Mouse (Mus musculus): ENCODE data around the gene Olfr934. TPM values are rescaled to one million over a fixed set of nuclear protein-coding genes. Genes with fewer than 3 reads are reported as not detected.

Gene Olfr934
- polyA plus RNA-seq (2015; fragmentation: Nextera tagmentation; extraction: Ambion mirVana): not detected in 2 replicates

DNA sequence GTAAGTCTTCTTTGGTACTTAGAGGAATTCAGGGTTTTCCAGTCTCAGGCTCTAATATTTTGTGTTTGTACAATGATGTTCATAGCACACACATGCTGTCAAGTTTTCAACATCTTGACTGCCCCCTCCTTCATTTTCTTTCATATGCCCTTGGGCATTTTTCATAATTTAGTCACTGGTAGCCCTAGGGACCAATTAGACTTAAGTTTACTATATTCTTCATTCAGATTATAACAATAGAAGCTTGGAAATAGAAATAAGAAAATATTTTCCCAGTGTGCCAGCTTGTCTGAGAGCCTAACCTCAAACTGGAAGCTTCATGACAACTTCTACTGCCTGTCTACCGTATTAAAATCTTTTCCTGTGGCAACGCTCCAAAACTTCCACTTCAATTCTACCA lies at the start of gene Olfr934:
Olfr934 (minus strand) TSS at position 101 of the 400 bp plus-strand sequence.
- Histone ChIP-seq H3K9me3 (replicated peaks; ENCODE audit: control insufficient read depth, low read length, poor library complexity, severe bottlenecking) (no peaks in the 10 kb centered on the region), H3K4me2 (ENCODE audit: low read length) (no peak within 1 kb of the TSS), H3K4me3 (ENCODE audit: low read depth, low read length) (no peak within 1 kb of the TSS), H3K27ac (ENCODE audit: low read length) (no peak within 1 kb of the TSS), H3K4me1 (ENCODE audit: control insufficient read depth, insufficient read depth, low read length) (no peaks in the 10 kb centered on the region), H3K27me3 (ENCODE audit: control insufficient read depth, insufficient read depth, low read depth, low read length) (no peaks in the 10 kb centered on the region), H3K9ac (ENCODE audit: low read depth, low read length) (no peak within 1 kb of the TSS), H3K36me3 (ENCODE audit: control insufficient read depth, insufficient read depth, low read length) (no peaks in the 10 kb centered on the region)
- WGBS: 96% methylated on average over 2 of the region's 2 CpGs
- ATAC-seq: no peak

DNA sequence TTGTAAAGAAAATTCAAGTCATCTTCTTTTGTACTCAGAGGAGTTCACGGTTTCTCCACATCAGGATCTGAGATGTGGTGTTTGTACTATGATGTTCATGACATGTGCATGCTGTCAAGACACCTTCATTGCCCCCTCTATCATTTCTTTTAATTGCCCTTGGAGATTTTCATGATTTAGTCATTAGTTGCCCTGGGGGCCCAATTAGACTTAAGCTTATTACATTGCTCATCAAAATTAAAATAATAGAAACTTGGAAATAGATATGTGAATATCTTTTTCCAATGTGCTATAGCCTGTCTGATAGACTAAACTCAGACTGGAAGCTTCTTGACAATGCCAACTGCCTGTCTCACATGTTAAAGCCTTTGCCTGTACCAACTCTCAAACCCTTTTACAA lies 35.2 kb upstream of the Olfr934 start, which contains the start of gene Olfr146:
Olfr146 (minus strand) TSS at position 101 of the 400 bp plus-strand sequence.
- Histone ChIP-seq H3K27ac (ENCODE audit: low read length) (no peak within 1 kb of the TSS), H3K4me1 (ENCODE audit: control insufficient read depth, insufficient read depth, low read length) (no peaks in the 10 kb centered on the region), H3K4me2 (ENCODE audit: low read length) (no peak within 1 kb of the TSS), H3K36me3 (ENCODE audit: control insufficient read depth, insufficient read depth, low read length) (no peaks in the 10 kb centered on the region), H3K9ac (ENCODE audit: low read depth, low read length) (no peak within 1 kb of the TSS), H3K9me3 (replicated peaks; ENCODE audit: control insufficient read depth, low read length, poor library complexity, severe bottlenecking) (no peaks in the 10 kb centered on the region), H3K27me3 (ENCODE audit: control insufficient read depth, insufficient read depth, low read depth, low read length) (no peaks in the 10 kb centered on the region), H3K4me3 (ENCODE audit: low read depth, low read length) (no peak within 1 kb of the TSS)
- 78% methylated on average over 1 of the region's 1 CpGs for WGBS
- ATAC-seq: no peak

DNA sequence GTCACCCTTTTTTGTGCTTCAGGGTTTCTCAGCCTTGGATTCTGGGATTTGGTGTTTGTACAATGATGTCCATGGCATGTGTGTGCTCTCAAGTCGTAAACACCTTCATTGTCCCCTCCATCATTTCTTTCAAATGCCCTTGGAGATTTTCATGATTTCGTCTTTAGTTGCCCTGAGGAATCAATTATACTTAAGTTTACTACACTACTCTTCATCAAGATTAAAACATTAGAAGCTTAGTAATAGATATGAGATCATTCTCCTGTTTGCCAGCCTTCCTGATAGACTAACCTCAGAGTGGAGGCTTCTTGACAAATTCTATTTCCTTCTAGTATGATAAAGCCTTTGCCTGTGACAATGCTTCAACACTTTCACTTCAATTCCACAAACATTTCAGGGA lies 11.5 kb upstream of the Olfr934 start, which contains the start of gene Olfr935:
Olfr935 (minus strand) TSS at position 101 of the 400 bp plus-strand sequence.
- no peak for ATAC-seq
- Histone ChIP-seq H3K4me1 (ENCODE audit: control insufficient read depth, insufficient read depth, low read length) (no peaks in the 10 kb centered on the region), H3K4me2 (ENCODE audit: low read length) (no peak within 1 kb of the TSS), H3K9me3 (replicated peaks; ENCODE audit: control insufficient read depth, low read length, poor library complexity, severe bottlenecking) (no peaks in the 10 kb centered on the region), H3K27ac (ENCODE audit: low read length) (no peak within 1 kb of the TSS), H3K36me3 (ENCODE audit: control insufficient read depth, insufficient read depth, low read length) (no peaks in the 10 kb centered on the region), H3K4me3 (ENCODE audit: low read depth, low read length) (no peak within 1 kb of the TSS), H3K27me3 (ENCODE audit: control insufficient read depth, insufficient read depth, low read depth, low read length) (no peaks in the 10 kb centered on the region), H3K9ac (ENCODE audit: low read depth, low read length) (no peak within 1 kb of the TSS)
- 82% methylated on average over 2 of the region's 2 CpGs for WGBS

DNA sequence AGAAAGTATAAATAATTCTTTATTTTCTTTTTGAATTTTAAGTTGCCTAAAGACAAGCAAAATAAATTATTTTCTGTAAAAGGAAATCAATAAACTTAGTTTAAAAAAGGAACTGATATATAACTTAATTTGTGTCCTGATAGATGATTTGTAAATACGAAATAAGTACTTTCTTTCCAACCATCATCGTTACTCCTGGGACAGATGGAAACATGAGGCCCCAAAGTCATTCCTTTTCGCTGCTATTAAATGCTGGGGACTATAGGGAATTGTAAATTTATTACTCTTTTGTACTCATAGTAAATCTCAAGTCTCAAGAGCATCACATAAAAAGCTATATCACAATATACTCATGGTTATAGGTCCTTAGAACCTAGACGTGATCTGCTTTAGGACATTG lies 16.1 kb downstream of the Olfr934 start, which contains the start of gene Olfr933:
Olfr933 (plus strand) TSS at position 301 of the 400 bp plus-strand sequence.
- no peak within 1 kb of the TSS for H3K27ac ChIP-seq (ENCODE audit: low read length)
- no peaks in the 10 kb centered on the region for H3K36me3 ChIP-seq (ENCODE audit: control insufficient read depth, insufficient read depth, low read length)
- no peaks in the 10 kb centered on the region for H3K27me3 ChIP-seq (ENCODE audit: control insufficient read depth, insufficient read depth, low read depth, low read length)
- H3K9ac ChIP-seq (ENCODE audit: low read depth, low read length): no peak within 1 kb of the TSS
- H3K4me1 ChIP-seq (ENCODE audit: control insufficient read depth, insufficient read depth, low read length): no peaks in the 10 kb centered on the region
- ATAC-seq: no peak
- no peak within 1 kb of the TSS for H3K4me3 ChIP-seq (ENCODE audit: low read depth, low read length)
- no peak within 1 kb of the TSS for H3K4me2 ChIP-seq (ENCODE audit: low read length)
- WGBS: 86% methylated on average over 4 of the region's 4 CpGs
- H3K9me3 ChIP-seq (replicated peaks; ENCODE audit: control insufficient read depth, low read length, poor library complexity, severe bottlenecking): no peaks in the 10 kb centered on the region

DNA sequence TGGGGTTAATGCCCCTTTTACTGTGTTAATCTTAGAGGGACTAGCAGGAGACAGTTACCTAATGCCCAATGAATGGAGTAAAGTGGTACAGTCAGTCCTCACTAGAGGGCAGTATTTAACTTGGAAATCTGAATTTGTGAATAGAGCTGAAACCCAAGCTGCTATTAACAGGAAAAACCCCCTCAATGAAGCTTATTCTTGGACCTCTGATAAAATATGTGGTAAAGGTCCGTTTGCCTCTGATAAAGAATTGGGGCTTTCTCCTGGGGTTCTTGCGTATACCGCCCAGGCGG lies 34.0 kb downstream of the Olfr934 start:
- Histone ChIP-seq H3K27ac (ENCODE audit: low read length) (no peak overlapping the region), H3K27me3 (ENCODE audit: control insufficient read depth, insufficient read depth, low read depth, low read length) (no peaks in the 10 kb centered on the region), H3K9me3 (replicated peaks; ENCODE audit: control insufficient read depth, low read length, poor library complexity, severe bottlenecking) (no peaks in the 10 kb centered on the region), H3K4me2 (ENCODE audit: low read length) (no peak overlapping the region), H3K4me3 (ENCODE audit: low read depth, low read length) (no peak overlapping the region), H3K4me1 (ENCODE audit: control insufficient read depth, insufficient read depth, low read length) (no peaks in the 10 kb centered on the region), H3K36me3 (ENCODE audit: control insufficient read depth, insufficient read depth, low read length) (no peaks in the 10 kb centered on the region), H3K9ac (ENCODE audit: low read depth, low read length) (no peak overlapping the region)
- ATAC-seq: no peak
- 84% methylated on average over 4 of the region's 4 CpGs for WGBS

DNA sequence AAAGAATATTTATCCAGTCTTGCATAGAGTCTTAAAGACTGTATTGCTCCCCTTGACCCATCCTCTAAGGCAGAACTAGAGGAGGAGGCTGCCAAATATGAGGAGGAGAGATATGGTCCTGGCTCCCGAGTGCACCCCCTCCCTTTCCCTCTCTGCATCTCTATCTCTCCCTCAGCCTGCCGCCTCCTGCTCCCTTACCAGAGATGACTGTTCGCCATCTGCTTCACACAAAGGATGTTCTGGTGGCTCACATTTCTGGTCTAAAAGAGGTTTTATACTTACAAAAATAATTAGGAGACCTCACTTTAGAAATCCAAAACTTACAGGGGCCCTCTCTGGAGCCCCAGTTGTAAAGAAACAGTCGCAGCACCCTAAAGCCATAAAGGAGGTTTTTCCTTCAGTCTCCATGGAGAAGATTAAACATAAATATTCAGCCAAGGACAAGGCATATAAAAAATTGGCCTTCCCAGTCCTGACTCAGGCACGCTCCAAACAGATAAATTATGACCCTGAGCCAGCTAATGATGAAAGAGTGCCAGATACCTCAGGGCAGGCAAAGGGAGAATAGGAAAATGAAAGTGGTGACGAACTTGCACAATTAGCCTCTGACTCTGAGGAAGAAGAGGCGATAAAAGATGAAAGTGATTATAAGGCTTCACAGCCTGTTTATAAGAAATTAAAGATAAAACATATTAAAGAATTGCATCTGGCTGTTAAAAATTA lies 34.6 kb downstream of the Olfr934 start:
- Histone ChIP-seq H3K4me1 (ENCODE audit: control insufficient read depth, insufficient read depth, low read length) (no peaks in the 10 kb centered on the region), H3K4me2 (ENCODE audit: low read length) (no peak overlapping the region), H3K9me3 (replicated peaks; ENCODE audit: control insufficient read depth, low read length, poor library complexity, severe bottlenecking) (no peaks in the 10 kb centered on the region), H3K27ac (ENCODE audit: low read length) (no peak overlapping the region), H3K27me3 (ENCODE audit: control insufficient read depth, insufficient read depth, low read depth, low read length) (no peaks in the 10 kb centered on the region), H3K4me3 (ENCODE audit: low read depth, low read length) (no peak overlapping the region), H3K9ac (ENCODE audit: low read depth, low read length) (no peak overlapping the region), H3K36me3 (ENCODE audit: control insufficient read depth, insufficient read depth, low read length) (no peaks in the 10 kb centered on the region)
- WGBS: 91% methylated on average over 7 of the region's 7 CpGs
- no peak for ATAC-seq

Other genes starting within 250 kb of the Olfr934 start
- not detected in 2 replicates for gene Olfr920, start 236.0 kb downstream of the Olfr934 start, polyA plus RNA-seq (2015; fragmentation: Nextera tagmentation; extraction: Ambion mirVana)
- not detected in 2 replicates for gene Olfr921, start 215.2 kb downstream of the Olfr934 start, polyA plus RNA-seq (2015; fragmentation: Nextera tagmentation; extraction: Ambion mirVana)
- not detected in 2 replicates for gene Olfr922, start 173.7 kb downstream of the Olfr934 start, polyA plus RNA-seq (2015; fragmentation: Nextera tagmentation; extraction: Ambion mirVana)
- gene Olfr923, start 161.8 kb downstream of the Olfr934 start, polyA plus RNA-seq (2015; fragmentation: Nextera tagmentation; extraction: Ambion mirVana): not detected in 2 replicates
- not detected in 2 replicates for gene Olfr924, start 143.9 kb downstream of the Olfr934 start, polyA plus RNA-seq (2015; fragmentation: Nextera tagmentation; extraction: Ambion mirVana)
- gene Olfr26, start 133.3 kb downstream of the Olfr934 start, polyA plus RNA-seq (2015; fragmentation: Nextera tagmentation; extraction: Ambion mirVana): not detected in 2 replicates
- not detected in 2 replicates for gene Olfr926, start 111.2 kb downstream of the Olfr934 start, polyA plus RNA-seq (2015; fragmentation: Nextera tagmentation; extraction: Ambion mirVana)
- not detected in 2 replicates for gene Olfr930, start 58.5 kb downstream of the Olfr934 start, polyA plus RNA-seq (2015; fragmentation: Nextera tagmentation; extraction: Ambion mirVana)
- not detected in 2 replicates for gene Olfr933, start 16.0 kb downstream of the Olfr934 start, polyA plus RNA-seq (2015; fragmentation: Nextera tagmentation; extraction: Ambion mirVana)
- not detected in 2 replicates for gene Olfr935, start 11.4 kb upstream of the Olfr934 start, polyA plus RNA-seq (2015; fragmentation: Nextera tagmentation; extraction: Ambion mirVana)
- not detected in 2 replicates for gene Olfr146, start 35.1 kb upstream of the Olfr934 start, polyA plus RNA-seq (2015; fragmentation: Nextera tagmentation; extraction: Ambion mirVana)
- gene Olfr937, start 76.6 kb upstream of the Olfr934 start, polyA plus RNA-seq (2015; fragmentation: Nextera tagmentation; extraction: Ambion mirVana): not detected in 2 replicates
- not detected in 2 replicates for gene Olfr938, start 90.6 kb upstream of the Olfr934 start, polyA plus RNA-seq (2015; fragmentation: Nextera tagmentation; extraction: Ambion mirVana)
- gene Olfr27, start 139.8 kb upstream of the Olfr934 start, polyA plus RNA-seq (2015; fragmentation: Nextera tagmentation; extraction: Ambion mirVana): not detected in 2 replicates
- gene Olfr943, start 178.0 kb upstream of the Olfr934 start, polyA plus RNA-seq (2015; fragmentation: Nextera tagmentation; extraction: Ambion mirVana): not detected in 2 replicates
- not detected in 2 replicates for gene Olfr944, start 213.6 kb upstream of the Olfr934 start, polyA plus RNA-seq (2015; fragmentation: Nextera tagmentation; extraction: Ambion mirVana)

Measured in midbrain, embryonic 16.5 days (tissue).